Comparison of ENCODE assay signal across 9 mouse cellular contexts in genomic region chr11:46069408-46070003, GRCm38 (mm10). TPM values are rescaled to one million over a fixed set of nuclear protein-coding genes. Genes with fewer than 3 reads are reported as not detected.
A peak's percentile ranks its signal among the peaks of the same experiment; 100 is the strongest.
DNase-seq lines count a peak whose midpoint lies in the region; ATAC-seq and TF ChIP-seq lines count a peak whose summit lies in the region.
"Had no signal": no experiment of that assay in that cellular context is flagged by ENCODE, and none has a peak within 500 bp of the region (broad histone marks: within the 10 kb centered on the region; RNA-seq: fewer than 3 reads in every experiment).

No protein-coding gene starts in this region.

- DNase-seq in midbrain, postnatal 0 days (ENCODE audit: low spot score): no peak
- DNase-seq in heart, adult 2 months: peak in 1 of 2 experiments; percentile 74
- DNase-seq in limb, embryonic 11.5 days (ENCODE audit: low spot score): no peak
- peak; percentile 23 for DNase-seq in stomach, postnatal 0 days (ENCODE audit: low spot score)
- no peak for DNase-seq in cerebellum, adult 11 months
- DNase-seq: adrenal gland, adult 2 months had no signal

- H3K4me3 ChIP-seq in midbrain, embryonic 12.5 days: no peak overlapping the region
- no peak overlapping the region for H3K4me3 ChIP-seq in midbrain, postnatal 0 days (ENCODE audit: low read depth, low read length)
- no peak overlapping the region for H3K4me3 ChIP-seq in heart, adult 2 months
- no peak overlapping the region for H3K4me3 ChIP-seq in limb, embryonic 11.5 days (ENCODE audit: low read depth, low read length)
- H3K4me3 ChIP-seq in stomach, postnatal 0 days (ENCODE audit: low read depth, low read length): no peak overlapping the region

- TF ChIP-seq CTCF in midbrain, postnatal 0 days (IDR thresholded peaks at IDR 0.05): no peak
- no peak for TF ChIP-seq CTCF in heart, adult 2 months (IDR thresholded peaks at IDR 0.05)
- no peak for TF ChIP-seq CTCF in stomach, postnatal 0 days (IDR thresholded peaks at IDR 0.05; ENCODE audit: low read depth)

- TF ChIP-seq EP300 in heart, adult 2 months (IDR thresholded peaks at IDR 0.05; ENCODE audit: insufficient read depth, low read depth, low read length): peak; percentile 73
- no peak for TF ChIP-seq EP300 in stomach, postnatal 0 days (optimal IDR thresholded peaks at IDR 0.05)

- whole genome bisulfite sequencing in midbrain, embryonic 12.5 days: 23% methylated on average over 17 of the region's 17 CpGs
- 25% methylated on average over 16 of the region's 17 CpGs for WGBS in midbrain, postnatal 0 days
- WGBS in heart, adult 2 months: 12% methylated on average over 17 of the region's 17 CpGs
- 43% methylated on average over 17 of the region's 17 CpGs for WGBS in limb, embryonic 11.5 days
- WGBS in stomach, postnatal 0 days: 36% methylated on average over 16 of the region's 17 CpGs

- ATAC-seq in midbrain, embryonic 12.5 days (ENCODE audit: low FRiP score, low read depth): 0 out of 2 replicates have a peak, but pooled peaks have one; percentile 30
- no peak for ATAC-seq in midbrain, postnatal 0 days (ENCODE audit: low FRiP score)
- no peak for ATAC-seq in limb, embryonic 11.5 days (ENCODE audit: insufficient number of reproducible peaks, low FRiP score, low TSS enrichment, low read depth)
- peak; percentile 24; the same call in 1 of the 2 replicates for ATAC-seq in stomach, postnatal 0 days (ENCODE audit: low FRiP score, low TSS enrichment)
- no peak for ATAC-seq in monocyte, adult 5-6 weeks (replicated peaks; ENCODE audit: insufficient number of reproducible peaks, low FRiP score, low TSS enrichment, poor library complexity, severe bottlenecking)

- H3K36me3 ChIP-seq in midbrain, embryonic 12.5 days: no peaks in the 10 kb centered on the region
- no peaks in the 10 kb centered on the region for H3K36me3 ChIP-seq in midbrain, postnatal 0 days (ENCODE audit: insufficient read depth, low read length)
- peaks cover 29% of the 10 kb centered on the region for H3K36me3 ChIP-seq in heart, adult 2 months (ENCODE audit: control insufficient read depth, insufficient read depth, low read length)
- peaks cover 2% of the 10 kb centered on the region; the same call in 1 of the 2 replicates for H3K36me3 ChIP-seq in limb, embryonic 11.5 days (ENCODE audit: control insufficient read depth, insufficient read depth, low read length)
- peaks cover 3% of the 10 kb centered on the region; the same call in 1 of the 2 replicates for H3K36me3 ChIP-seq in stomach, postnatal 0 days (ENCODE audit: control insufficient read depth, insufficient read depth, low read length)

- peaks cover 19% of the 10 kb centered on the region for H3K4me1 ChIP-seq in midbrain, embryonic 12.5 days
- H3K4me1 ChIP-seq in midbrain, postnatal 0 days (ENCODE audit: insufficient read depth, low read length): peaks cover 6% of the 10 kb centered on the region; the same call in 1 of the 2 replicates
- peaks cover 50% of the 10 kb centered on the region for H3K4me1 ChIP-seq in heart, adult 2 months (ENCODE audit: control insufficient read depth, insufficient read depth, low read length)
- H3K4me1 ChIP-seq in limb, embryonic 11.5 days (ENCODE audit: control insufficient read depth, insufficient read depth, low read length): peaks cover 30% of the 10 kb centered on the region
- H3K4me1 ChIP-seq in stomach, postnatal 0 days (replicated peaks; ENCODE audit: control insufficient read depth, insufficient read depth): peaks cover 5% of the 10 kb centered on the region; the same call in 1 of the 2 replicates

- 0 out of 2 replicates have a peak overlapping the region, but pooled peaks have one; percentile 17 for H3K4me2 ChIP-seq in midbrain, embryonic 12.5 days (replicated peaks)
- no peak overlapping the region for H3K4me2 ChIP-seq in midbrain, postnatal 0 days (ENCODE audit: low read depth, low read length, poor library complexity, severe bottlenecking)
- no peak overlapping the region for H3K4me2 ChIP-seq in limb, embryonic 11.5 days (ENCODE audit: low read depth, severe bottlenecking)
- no peak overlapping the region for H3K4me2 ChIP-seq in stomach, postnatal 0 days (replicated peaks; ENCODE audit: low read depth)

- TF ChIP-seq POLR2A in heart, adult 2 months (IDR thresholded peaks at IDR 0.05; ENCODE audit: insufficient read depth, low read depth, low read length): no peak; the same call in 1 of the 2 replicates

- H3K27me3 ChIP-seq in midbrain, embryonic 12.5 days: no peaks in the 10 kb centered on the region
- H3K27me3 ChIP-seq in midbrain, postnatal 0 days (ENCODE audit: insufficient read depth, low read length): no peaks in the 10 kb centered on the region
- no peaks in the 10 kb centered on the region for H3K27me3 ChIP-seq in heart, adult 2 months (ENCODE audit: control insufficient read depth, insufficient read depth, low read length)
- H3K27me3 ChIP-seq in limb, embryonic 11.5 days (ENCODE audit: control insufficient read depth, insufficient read depth, low read length): no peaks in the 10 kb centered on the region
- H3K27me3 ChIP-seq in stomach, postnatal 0 days (ENCODE audit: control insufficient read depth, insufficient read depth, low read length): no peaks in the 10 kb centered on the region

- H3K27ac ChIP-seq in midbrain, embryonic 12.5 days (replicated peaks): peak overlapping the region; percentile 56
- H3K27ac ChIP-seq in midbrain, postnatal 0 days (ENCODE audit: low read depth, low read length): no peak overlapping the region
- peak overlapping the region; percentile 99 for H3K27ac ChIP-seq in heart, adult 2 months
- peak overlapping the region; percentile 78; the same call in 1 of the 2 replicates for H3K27ac ChIP-seq in limb, embryonic 11.5 days (replicated peaks; ENCODE audit: low read depth, low read length)
- H3K27ac ChIP-seq in stomach, postnatal 0 days (replicated peaks): peak overlapping the region; percentile 90
- H3K27ac ChIP-seq: macrophage had no signal

- intact Hi-C loops in heart, adult 2 months (cut with DNase I): loop anchor here (2.0 kb wide), 1 partner anchor 15 kb away; no protein-coding TSS in a partner anchor

- peaks cover 4% of the 10 kb centered on the region; the same call in 1 of the 2 replicates for H3K79me2 ChIP-seq in heart, adult 2 months (replicated peaks; ENCODE audit: control insufficient read depth, insufficient read depth, low read length)

- H3K9ac ChIP-seq in midbrain, embryonic 12.5 days (replicated peaks): no peak overlapping the region; the same call in 1 of the 2 replicates
- H3K9ac ChIP-seq in midbrain, postnatal 0 days (replicated peaks; ENCODE audit: low read length, poor library complexity, severe bottlenecking): no peak overlapping the region
- H3K9ac ChIP-seq in heart, adult 2 months (ENCODE audit: low read depth, low read length): peak overlapping the region; percentile 69
- no peak overlapping the region for H3K9ac ChIP-seq in limb, embryonic 11.5 days (ENCODE audit: low read length)
- no peak overlapping the region; the same call in 1 of the 2 replicates for H3K9ac ChIP-seq in stomach, postnatal 0 days (ENCODE audit: low read length)

- no peaks in the 10 kb centered on the region for H3K9me3 ChIP-seq in midbrain, embryonic 12.5 days
- H3K9me3 ChIP-seq in midbrain, postnatal 0 days (ENCODE audit: low read length): no peaks in the 10 kb centered on the region
- no peaks in the 10 kb centered on the region for H3K9me3 ChIP-seq in limb, embryonic 11.5 days (ENCODE audit: control insufficient read depth, low read length)
- no peaks in the 10 kb centered on the region for H3K9me3 ChIP-seq in stomach, postnatal 0 days (ENCODE audit: control insufficient read depth, low read length)

RNA-seq across cellular contexts. Expression of gene Adam19, which starts 13.7 kb away (rescaled TPM):
- polyA plus RNA-seq in midbrain, embryonic 12.5 days (2016; fragmentation: Nextera tagmentation; extraction: Ambion mirVana): 12.5 TPM in 2 replicates
- total RNA-seq in midbrain, postnatal 0 days (2014; rRNA removed): 16.8 and 16.9 TPM in 2 replicates
- 3.9 and 6.1 TPM in 2 replicates for polyA plus RNA-seq in midbrain, postnatal 0 days (2015; fragmentation: Nextera tagmentation; extraction: Ambion mirVana)
- total RNA-seq in heart, adult 2 months (2021): 10 to 100 TPM; 21.9 to 63.9 TPM
- 17.7 and 32.1 TPM in 2 replicates for polyA plus RNA-seq in heart, adult 2 months (2012; rRNA removed)
- polyA plus RNA-seq in limb, embryonic 11.5 days (2014; fragmentation: Nextera tagmentation; extraction: Ambion mirVana): 11.0 and 12.1 TPM in 2 replicates
- polyA plus RNA-seq in stomach, postnatal 0 days (2015; fragmentation: Nextera tagmentation; extraction: Ambion mirVana): 4.3 and 4.9 TPM in 2 replicates
- 7.8 to 13.7 TPM (median 10.7 TPM) in 3 replicates for total RNA-seq in monocyte, adult 5-6 weeks (2017)

RNA-seq across cellular contexts. Expression of gene Gm12166, which starts 17.4 kb away (rescaled TPM):
- 3.7 and 5.0 TPM in 2 replicates for polyA plus RNA-seq in midbrain, embryonic 12.5 days (2016; fragmentation: Nextera tagmentation; extraction: Ambion mirVana)
- 8.7 and 12.1 TPM in 2 replicates for total RNA-seq in midbrain, postnatal 0 days (2014; rRNA removed)
- polyA plus RNA-seq in midbrain, postnatal 0 days (2015; fragmentation: Nextera tagmentation; extraction: Ambion mirVana): 8.3 and 8.9 TPM in 2 replicates
- total RNA-seq in heart, adult 2 months (2021): 1 to 10 TPM; 1.2 to 1.6 TPM
- polyA plus RNA-seq in heart, adult 2 months (2012; rRNA removed): 4.4 and 4.6 TPM in 2 replicates
- 3.4 and 4.8 TPM in 2 replicates for polyA plus RNA-seq in limb, embryonic 11.5 days (2014; fragmentation: Nextera tagmentation; extraction: Ambion mirVana)
- 7.0 and 7.3 TPM in 2 replicates for polyA plus RNA-seq in stomach, postnatal 0 days (2015; fragmentation: Nextera tagmentation; extraction: Ambion mirVana)
- 7.1 to 33.7 TPM (median 17.4 TPM) in 3 replicates for total RNA-seq in monocyte, adult 5-6 weeks (2017)

Comparison
In these comparisons a context has a peak if more than half of its experiments do, and no peak if none do; other contexts are left out.
1. ATAC-seq: peak in midbrain, embryonic 12.5 days (single experiment) and stomach, postnatal 0 days (single experiment); none in midbrain, postnatal 0 days (single experiment), limb, embryonic 11.5 days (single experiment) and monocyte, adult 5-6 weeks (single experiment).